Mouse (Mus musculus) G1E (cell line): Measurements from ENCODE around the gene Cel.

ENCODE experiments used
- CTCF ChIP-seq: IDR thresholded peaks from 2 replicates; pipeline ENCODE4 v1.5.1; 2012; ENCODE audit warnings: low read depth, low read length, inconsistent platforms, mixed read lengths
- GATA1 ChIP-seq: IDR thresholded peaks from 2 replicates; pipeline ENCODE4 v1.6.1; 2012; ENCODE audit warnings: borderline replicate concordance, low read length, inconsistent platforms, mixed read lengths
- TAL1 ChIP-seq: conservative IDR thresholded peaks from 2 replicates; pipeline ENCODE4 v1.6.1; 2012; ENCODE audit warnings: low read depth, low read length, inconsistent platforms, mixed read lengths

GRCm38 (mm10) chr2:28525943-28526876, 37.0 kb downstream of the Cel start:
- TF ChIP-seq TAL1 (no peak), CTCF (no peak), GATA1 (no peak)
